Mouse (Mus musculus) cerebellum, adult 2 months (tissue): ENCODE data around the gene Ly6f.

Source experiments
- CTCF ChIP-seq: fragments of 200-500 bp; IDR thresholded peaks from 2 replicates; pipeline ENCODE4 v1.5.1; 2011; ENCODE audit warnings: low read depth, mild to moderate bottlenecking, control low read depth, low read length, moderate library complexity, borderline replicate concordance; ENCODE audit not compliant: insufficient read depth
- POLR2A ChIP-seq: fragments of 200-500 bp; IDR thresholded peaks from 2 replicates; pipeline ENCODE4 v1.6.1; 2011; ENCODE audit warnings: low read length, control low read depth, borderline replicate concordance; ENCODE audit not compliant: insufficient read depth

- TF ChIP-seq CTCF (no peak), POLR2A (no peak)
These were observed 3.7 kb downstream of the Ly6f start for GRCm38 (mm10) chr15:75271891-75272290.
